Mouse (Mus musculus) MEL (cell line): ENCODE measurements around the gene Col7a1. TPM values are rescaled to one million over a fixed set of nuclear protein-coding genes. Genes with fewer than 3 reads are reported as not detected.

Experiments
- DNase-seq: peaks from one replicate; pipeline ENCODE4 v3.0.0; 2011; ENCODE audit warnings: low read depth, low spot score
- H3K27ac ChIP-seq: 2 replicates; pipeline ENCODE4 v1.5.1; 2012; ENCODE audit warnings: low read depth, mild to moderate bottlenecking, control low read depth, low read length, moderate library complexity; ENCODE audit not compliant: control insufficient read depth
- H3K27me3 ChIP-seq, 2 experiments: fragments of 150-350 bp in 1 of 2; sonication (generic) in 1 of 2; 2 replicates each; pipeline ENCODE4 v1.6.1; 2012; ENCODE audit warnings: low read length in 2 of 2, mild to moderate bottlenecking in 2 of 2, improper control_type of control experiment in 1 of 2, moderate library complexity in 1 of 2; ENCODE audit not compliant: insufficient read depth in 2 of 2, control insufficient read depth in 1 of 2
- H3K36me3 ChIP-seq, 2 experiments: 2 replicates each; pipeline ENCODE4 v1.6.1; 2012 to 2014; ENCODE audit warnings: low read length in 2 of 2, improper control_type of control experiment in 1 of 2, inconsistent platforms in 1 of 2, mild to moderate bottlenecking in 1 of 2; ENCODE audit not compliant: insufficient read depth in 2 of 2, control insufficient read depth in 1 of 2
- H3K4me1 ChIP-seq, 2 experiments: fragments of 150-350 bp in 1 of 2; sonication (generic) in 1 of 2; 2 replicates each; pipeline ENCODE4 v1.6.1; 2012; ENCODE audit warnings: low read length in 2 of 2, improper control_type of control experiment in 1 of 2, mild to moderate bottlenecking in 1 of 2; ENCODE audit not compliant: insufficient read depth in 2 of 2, control insufficient read depth in 1 of 2
- H3K4me3 ChIP-seq, 2 experiments: fragments of 150-350 bp in 1 of 2; sonication (generic) in 1 of 2; 2 replicates each; pipeline ENCODE4 v1.5.1; 2012; ENCODE audit warnings: low read depth in 2 of 2, low read length in 2 of 2, mild to moderate bottlenecking in 2 of 2, moderate library complexity in 2 of 2, control low read depth in 1 of 2, improper control_type of control experiment in 1 of 2; ENCODE audit not compliant: control insufficient read depth in 1 of 2, insufficient read depth in 1 of 2
- H3K79me2 ChIP-seq: 2 replicates; pipeline ENCODE4 v1.6.1; 2012; ENCODE audit warnings: mild to moderate bottlenecking, low read length, moderate library complexity; ENCODE audit not compliant: control insufficient read depth, poor library complexity, insufficient read depth
- H3K9ac ChIP-seq: 2 replicates; pipeline ENCODE4 v1.6.1; 2012; ENCODE audit warnings: low read depth, mild to moderate bottlenecking, control low read depth, low read length, moderate library complexity; ENCODE audit not compliant: control insufficient read depth, poor library complexity, severe bottlenecking
- H3K9me3 ChIP-seq: fragments of 150-350 bp; sonication (generic); replicated peaks from 2 replicates; pipeline ENCODE4 v1.6.1; 2012; ENCODE audit warnings: mild to moderate bottlenecking, low read length, improper control_type of control experiment, moderate library complexity; ENCODE audit not compliant: insufficient read depth
- CHD1 ChIP-seq: IDR thresholded peaks from 2 replicates; pipeline ENCODE4 v1.6.1; 2012; ENCODE audit warnings: low read depth, mild to moderate bottlenecking, inconsistent platforms, low read length, improper control_type of control experiment
- CHD2 ChIP-seq: IDR thresholded peaks from 2 replicates; pipeline ENCODE4 v1.6.1; 2011; ENCODE audit warnings: low read length, improper control_type of control experiment
- E2F4 ChIP-seq: IDR thresholded peaks from 2 replicates; pipeline ENCODE4 v1.6.1; 2011; ENCODE audit warnings: low read depth, low read length, improper control_type of control experiment, borderline replicate concordance
- ELF1 ChIP-seq: IDR thresholded peaks from 2 replicates; pipeline ENCODE4 v1.6.1; 2014; ENCODE audit warnings: low read depth, mild to moderate bottlenecking, inconsistent platforms, low read length, improper control_type of control experiment, moderate library complexity
- JUND ChIP-seq: IDR thresholded peaks from 2 replicates; pipeline ENCODE4 v1.6.1; 2011; ENCODE audit warnings: low read depth, mild to moderate bottlenecking, improper control_type of control experiment, low read length
- KAT2A ChIP-seq: conservative IDR thresholded peaks from 2 replicates; pipeline ENCODE4 v1.6.1; 2012; ENCODE audit warnings: low read depth, low read length, improper control_type of control experiment, inconsistent platforms
- MAFK ChIP-seq: IDR thresholded peaks from 2 replicates; pipeline ENCODE4 v1.6.1; 2011; ENCODE audit warnings: low read depth, mild to moderate bottlenecking, low read length, improper control_type of control experiment, borderline replicate concordance
- MAX ChIP-seq: IDR thresholded peaks from 2 replicates; pipeline ENCODE4 v1.6.1; 2011; ENCODE audit warnings: low read length, improper control_type of control experiment
- MXI1 ChIP-seq: IDR thresholded peaks from 2 replicates; pipeline ENCODE4 v1.6.1; 2011; ENCODE audit warnings: mild to moderate bottlenecking, low read depth, low read length, improper control_type of control experiment
- MYC ChIP-seq: IDR thresholded peaks from 2 replicates; pipeline ENCODE4 v1.6.1; 2011; ENCODE audit warnings: low read depth, mild to moderate bottlenecking, low read length, improper control_type of control experiment, moderate library complexity
- POLR2AphosphoS2 ChIP-seq: IDR thresholded peaks from 2 replicates; pipeline ENCODE4 v1.6.1; 2011; ENCODE audit warnings: low read length, improper control_type of control experiment
- RAD21 ChIP-seq: IDR thresholded peaks from 2 replicates; pipeline ENCODE4 v1.6.1; 2011; ENCODE audit warnings: mild to moderate bottlenecking, low read depth, low read length, improper control_type of control experiment
- RCOR1 ChIP-seq: IDR thresholded peaks from 2 replicates; pipeline ENCODE4 v1.6.1; 2012; ENCODE audit warnings: low read depth, mild to moderate bottlenecking, inconsistent platforms, low read length, improper control_type of control experiment
- SMC3 ChIP-seq: IDR thresholded peaks from 2 replicates; pipeline ENCODE4 v1.6.1; 2011; ENCODE audit warnings: low read depth, low read length, improper control_type of control experiment
- TAL1 ChIP-seq: IDR thresholded peaks from 2 replicates; pipeline ENCODE4 v1.6.1; 2012; ENCODE audit warnings: mild to moderate bottlenecking, inconsistent platforms, low read length, moderate library complexity, mixed read lengths
- TBP ChIP-seq: IDR thresholded peaks from 2 replicates; pipeline ENCODE4 v1.8.0; 2011; ENCODE audit warnings: low read depth, low read length, improper control_type of control experiment
- USF2 ChIP-seq, 2 experiments: IDR thresholded peaks; 2 replicates each; pipeline ENCODE4 v1.6.1; 2011 to 2012; ENCODE audit warnings: improper control_type of control experiment in 2 of 2, low read length in 2 of 2, borderline replicate concordance in 1 of 2, inconsistent platforms in 1 of 2, low read depth in 1 of 2, mild to moderate bottlenecking in 1 of 2; ENCODE audit not compliant: insufficient read depth in 1 of 2
- ZMIZ1 ChIP-seq: IDR thresholded peaks from 2 replicates; pipeline ENCODE4 v1.6.1; 2012; ENCODE audit warnings: low read depth, mild to moderate bottlenecking, inconsistent platforms, low read length, improper control_type of control experiment, moderate library complexity
- ZNF384 ChIP-seq: IDR thresholded peaks from 2 replicates; pipeline ENCODE4 v1.6.1; 2012; ENCODE audit warnings: low read depth, mild to moderate bottlenecking, inconsistent platforms, low read length, improper control_type of control experiment
- polyA plus RNA-seq, 2 experiments: library from polyadenylated mRNA; stranded (reverse) in 1 of 2; unstranded in 1 of 2; fragments of >175 nt in 1 of 2; fragments of >200 nt in 1 of 2; gene quantifications; 2 replicates each; pipeline versions ENCODE4 v1.2.1 to v1.2.4; 2012; ENCODE audit warnings: low replicate concordance in 2 of 2, low read depth in 1 of 2; ENCODE audit not compliant: insufficient read length in 2 of 2, insufficient read depth in 1 of 2, missing spikeins in 1 of 2
- total RNA-seq: library from RNA; depleted of rRNA; stranded (reverse); fragments of 300-350 nt; gene quantifications from 2 replicates; pipeline ENCODE4 v1.2.3, GENCODE M21; 2012

Gene Col7a1
- total and polyA plus RNA-seq, 3 experiments: 1.2 to 2.6 TPM; not detected in 1

DNA sequence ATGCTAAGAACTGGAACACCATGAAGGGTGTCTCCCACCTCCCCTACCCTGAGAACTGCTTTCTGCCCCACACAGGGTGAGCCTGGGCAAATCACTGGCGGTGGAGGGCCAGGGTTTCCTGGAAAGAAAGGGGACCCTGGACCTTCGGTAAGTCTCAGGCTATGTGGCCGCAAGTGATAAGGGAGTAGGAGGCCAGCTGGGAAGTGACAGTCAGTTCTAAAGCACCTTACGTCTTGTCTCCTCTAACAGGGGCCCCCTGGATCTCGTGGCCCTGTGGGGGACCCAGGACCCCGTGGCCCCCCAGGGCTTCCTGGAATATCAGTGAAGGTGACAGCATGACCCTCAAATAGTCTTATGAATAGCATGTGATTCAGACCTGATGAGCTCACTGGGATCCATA is 11.0 kb downstream of the Col7a1 start (continued):
- TF ChIP-seq TBP: no peak

DNA sequence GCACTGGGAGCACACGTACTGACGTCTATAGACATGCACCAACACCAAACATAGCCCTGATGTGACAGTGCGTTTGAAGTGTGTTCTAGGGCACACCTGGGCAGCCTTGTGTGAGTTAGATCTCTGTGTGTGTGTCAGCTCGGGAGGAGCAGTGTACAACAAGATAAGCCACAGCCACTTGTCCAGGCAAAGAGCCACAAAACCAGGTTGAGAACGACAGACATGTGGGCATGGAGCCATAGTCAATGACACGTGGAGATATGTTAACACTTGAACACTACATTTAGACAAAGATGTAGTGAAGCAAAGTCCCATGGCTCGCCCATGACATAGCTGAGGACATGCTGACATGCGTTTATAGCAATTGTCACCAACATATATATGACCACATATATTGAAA is 17.2 kb downstream of the Col7a1 start:
- H3K27ac ChIP-seq: no peak overlapping the region
- H3K9ac ChIP-seq: no peak overlapping the region
- no peaks in the 10 kb centered on the region for H3K79me2 ChIP-seq
- no peak for DNase-seq
- no peaks in the 10 kb centered on the region for H3K27me3 ChIP-seq
- no peaks in the 10 kb centered on the region for H3K9me3 ChIP-seq
- H3K4me3 ChIP-seq: no peak overlapping the region
- TF ChIP-seq KAT2A (no peak), ZMIZ1 (no peak), USF2 (IDR thresholded peaks at IDR 0.05; ENCODE audit: borderline replicate concordance in 1 of 2, insufficient read depth in 1 of 2, low read depth in 1 of 2, low read length in 2 of 2) (no peak), MAFK (no peak), POLR2AphosphoS2 (no peak), CHD1 (no peak), RAD21 (no peak)
- H3K4me1 ChIP-seq: no peaks in the 10 kb centered on the region
- no peaks in the 10 kb centered on the region for H3K36me3 ChIP-seq

DNA sequence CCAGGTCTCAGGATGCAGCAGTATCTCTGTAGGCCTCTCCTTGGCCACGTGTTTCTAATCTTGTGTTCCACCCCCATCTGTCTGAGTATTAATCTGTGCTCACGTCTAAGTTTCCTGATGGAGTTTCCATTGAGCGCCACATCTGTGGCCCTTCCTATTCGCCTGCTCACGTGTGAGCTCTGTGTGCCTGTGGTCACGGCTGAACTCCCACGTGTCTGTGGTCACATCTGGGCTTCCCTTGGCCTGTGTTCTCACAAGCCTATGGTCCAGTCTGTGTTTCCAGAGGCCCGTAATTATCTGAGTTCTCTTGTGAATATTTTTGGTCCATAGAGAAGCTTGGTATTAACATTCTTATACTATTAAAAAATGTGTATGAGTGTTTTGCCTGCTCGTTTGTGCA is 23.1 kb downstream of the Col7a1 start:
- H3K27ac ChIP-seq: no peak overlapping the region
- TF ChIP-seq MAFK (no peak), POLR2AphosphoS2 (no peak), E2F4 (no peak), SMC3 (no peak), MYC (no peak), TAL1 (no peak), MAX (no peak), RCOR1 (no peak), CHD2 (no peak), RAD21 (no peak), ELF1 (no peak), JUND (no peak), KAT2A (no peak), ZNF384 (no peak), USF2 (IDR thresholded peaks at IDR 0.05; ENCODE audit: borderline replicate concordance in 1 of 2, insufficient read depth in 1 of 2, low read depth in 1 of 2, low read length in 2 of 2) (no peak), MXI1 (no peak)
- no peaks in the 10 kb centered on the region for H3K4me1 ChIP-seq
- no peak overlapping the region for H3K9ac ChIP-seq
- H3K36me3 ChIP-seq: no peaks in the 10 kb centered on the region
- no peak for DNase-seq
- H3K9me3 ChIP-seq: no peaks in the 10 kb centered on the region
- H3K79me2 ChIP-seq: no peaks in the 10 kb centered on the region
- no peak overlapping the region for H3K4me3 ChIP-seq
- H3K27me3 ChIP-seq: no peaks in the 10 kb centered on the region
